Mouse (Mus musculus): ENCODE data around the gene Olfr403.
"Not testable (repeated sequence)": the region's sequence is repeated elsewhere in the genome, so short reads cannot be mapped to it uniquely, and the experiment has no call there.

Gene Olfr403

DNA sequence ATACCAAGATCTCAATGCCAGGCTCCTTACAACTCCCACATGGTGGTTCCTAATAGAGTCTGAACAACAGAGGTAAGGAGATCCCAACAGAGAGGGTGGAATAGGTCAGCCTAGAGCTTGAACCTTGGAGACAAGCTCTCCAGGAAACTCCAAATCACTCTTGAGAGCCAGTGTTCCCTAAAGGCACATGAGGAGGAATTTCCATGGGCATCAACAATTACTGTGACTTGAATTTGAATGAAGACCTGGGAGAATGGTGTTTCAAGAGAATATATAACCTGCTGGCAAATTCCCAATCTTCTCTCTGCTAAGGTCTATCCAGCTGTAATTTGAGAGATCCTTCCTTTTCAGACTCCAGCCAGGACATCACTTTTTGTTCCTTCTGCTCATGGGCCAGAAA lies at the start of gene Olfr403:
Olfr403 (plus strand) TSS at position 301 of the 400 bp plus-strand sequence.
- DNase-seq = no peak

DNA sequence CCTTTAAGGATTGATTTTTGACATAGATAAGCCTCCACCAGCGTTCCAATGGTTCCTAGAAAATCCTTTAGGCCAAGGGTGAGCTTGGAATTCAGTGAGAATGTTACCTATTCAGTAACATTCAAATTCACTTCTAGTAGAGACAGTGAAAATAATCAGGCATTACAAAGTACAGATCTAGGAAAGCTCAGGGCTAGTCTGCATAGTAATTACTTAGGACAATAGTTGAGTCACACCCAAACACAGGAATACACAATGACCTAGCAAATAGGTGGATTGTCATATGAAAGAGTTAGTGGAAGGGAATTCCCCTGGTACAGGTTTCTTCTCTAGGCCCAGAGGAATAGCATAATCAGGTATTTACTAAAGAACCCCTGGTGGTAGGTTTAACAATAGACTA lies 46.0 kb upstream of the Olfr403 start:
- not testable (repeated sequence) for DNase-seq

DNA sequence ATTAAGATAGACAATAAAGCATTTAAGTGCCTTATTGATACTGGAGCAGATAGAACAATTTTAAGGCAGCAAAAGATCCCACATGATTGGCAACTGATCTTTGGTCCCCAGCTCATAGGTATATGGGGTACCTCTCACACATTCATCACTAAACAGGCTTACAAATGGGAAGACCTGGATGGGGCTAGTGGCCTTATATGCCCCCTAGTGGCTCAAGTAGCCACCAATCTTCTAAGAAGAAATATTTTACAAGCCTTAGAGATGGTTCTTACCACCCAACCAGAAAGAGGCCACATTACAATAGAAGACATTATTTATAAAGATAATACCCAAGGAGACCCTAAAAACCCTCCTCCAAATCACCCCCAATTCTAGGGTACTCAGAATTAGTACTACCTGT lies 40.2 kb upstream of the Olfr403 start:
- no peak for DNase-seq

DNA sequence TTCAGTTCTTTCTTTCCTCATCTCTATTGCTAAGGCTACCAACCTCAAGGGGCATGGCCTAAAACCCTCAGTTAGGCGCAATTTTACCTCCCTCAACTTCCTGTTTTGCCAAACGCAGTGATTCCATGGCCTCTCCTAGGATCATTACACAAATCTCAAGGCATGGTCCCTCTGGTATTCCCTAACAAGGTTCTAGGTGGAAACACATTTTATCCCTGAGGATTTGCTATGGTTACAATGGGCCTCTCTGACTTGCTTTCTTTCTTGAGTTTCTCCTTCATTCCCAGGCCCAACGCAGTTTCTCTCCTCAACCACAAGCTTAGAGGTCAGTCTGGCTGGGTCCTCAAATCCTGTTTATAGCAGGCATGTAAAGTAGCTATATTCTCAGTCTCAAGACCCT lies 32.8 kb upstream of the Olfr403 start, which contains the start of gene Olfr402:
Olfr402 (plus strand) TSS at position 301 of the 400 bp plus-strand sequence.
- DNase-seq = no peak

DNA sequence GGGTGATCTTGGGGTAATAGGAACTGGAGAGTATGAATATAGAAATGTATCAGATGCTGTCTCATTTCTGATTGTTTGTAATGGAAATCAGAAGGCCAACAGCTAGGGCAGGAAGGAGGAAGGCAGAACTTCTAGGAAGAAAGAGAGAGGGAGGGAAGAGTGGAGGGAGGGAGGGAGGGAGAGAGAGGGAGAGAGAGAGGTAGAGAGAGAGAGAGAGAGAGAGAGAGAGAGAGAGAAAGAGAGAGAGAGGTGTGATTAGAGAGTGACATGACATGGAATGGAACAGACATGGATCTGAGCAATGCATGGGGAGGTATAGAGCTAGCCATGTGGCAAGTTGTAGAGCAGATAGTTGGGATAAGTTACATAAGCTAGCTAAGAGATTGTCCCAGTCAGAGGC lies 17.3 kb upstream of the Olfr403 start:
- no peak for DNase-seq

DNA sequence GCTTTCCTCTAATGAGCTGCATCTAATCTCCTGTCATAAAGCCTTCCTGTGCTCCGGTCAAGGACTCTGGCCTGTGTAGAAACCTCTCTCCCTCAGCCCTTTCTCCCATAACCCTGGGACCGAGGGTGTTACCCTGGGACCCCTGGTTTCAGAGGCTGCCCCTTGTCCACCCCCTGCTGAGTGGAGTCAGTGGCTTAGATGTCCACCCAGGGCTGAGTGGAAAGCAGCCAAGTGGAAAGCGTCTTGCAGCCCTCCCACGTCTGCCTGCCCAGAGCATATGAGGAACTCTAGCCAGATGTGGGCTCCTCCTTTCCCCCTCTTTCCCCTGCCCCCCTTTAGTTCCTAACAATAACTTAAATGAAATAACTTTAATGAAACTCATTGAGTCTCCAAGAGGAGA lies 2.9 kb upstream of the Olfr403 start:
- DNase-seq = no peak

DNA sequence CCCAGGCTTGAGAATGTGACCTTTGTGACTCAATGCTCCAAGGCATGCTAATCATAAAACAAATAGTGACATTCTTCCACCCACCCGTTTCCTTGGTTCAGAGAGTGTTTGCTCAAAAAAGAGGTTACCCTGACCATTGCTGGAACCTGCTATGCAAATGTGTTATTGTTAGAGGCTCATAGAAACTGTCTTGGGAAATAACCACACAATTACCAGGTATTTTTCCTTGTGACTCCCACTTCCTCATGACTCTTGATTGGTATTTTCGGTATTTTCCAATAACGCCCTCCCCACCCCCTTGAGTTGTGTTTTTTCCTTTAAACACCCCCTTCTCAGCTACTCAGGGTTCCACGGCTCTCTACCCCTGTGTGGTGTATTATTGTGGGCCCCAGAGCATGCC lies 2.3 kb upstream of the Olfr403 start:
- no peak for DNase-seq

DNA sequence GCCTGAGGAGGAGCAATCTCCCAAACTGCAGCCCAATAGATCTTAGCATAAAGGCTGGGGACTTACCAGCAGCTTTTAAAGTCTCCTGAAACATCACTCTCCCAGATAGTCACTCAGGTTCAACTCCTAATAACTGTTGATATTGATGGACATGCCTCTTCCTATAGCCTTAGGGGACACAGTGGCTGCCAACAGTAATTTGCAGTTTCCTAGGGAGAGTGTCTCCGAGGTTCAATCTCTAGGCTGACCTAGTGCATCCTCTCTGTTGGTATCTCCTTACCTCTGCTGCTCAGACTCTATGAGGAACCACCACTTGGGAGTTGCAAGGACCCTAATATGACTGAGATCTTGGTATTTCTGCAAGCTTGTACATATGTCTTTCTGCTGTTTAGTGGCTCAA lies 25.2 kb downstream of the Olfr403 start, which contains the start of gene Olfr43:
Olfr43 (minus strand) TSS at position 101 of the 400 bp plus-strand sequence.
- DNase-seq = no peak

DNA sequence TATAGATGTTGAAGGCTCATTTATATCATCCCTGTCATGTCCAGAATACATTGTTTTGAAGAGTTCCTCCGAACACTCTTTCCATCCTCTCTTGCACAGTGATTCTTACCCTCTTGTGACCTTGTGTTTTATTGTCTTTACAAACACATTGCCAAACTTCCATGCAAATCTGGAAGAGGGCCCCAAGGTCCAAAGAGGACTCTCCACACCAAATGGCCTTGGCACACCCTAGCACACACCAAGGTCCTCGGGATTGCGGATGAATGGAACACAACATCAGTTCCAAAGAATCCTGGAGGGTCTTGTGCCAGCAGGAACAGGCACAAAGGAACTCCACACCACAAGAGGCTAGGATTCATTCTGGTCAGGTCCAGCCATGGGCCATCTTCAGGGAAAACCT lies 55.2 kb downstream of the Olfr403 start:
- no peak for DNase-seq

All from thymus, postnatal 25 days (tissue).